Mouse (Mus musculus): Measurements from ENCODE around the gene St8sia1.

The St8sia1 gene

GRCm38 (mm10) chr6:142979665-142980660 lies 15.7 kb upstream of the St8sia1 start:
- in situ Hi-C loops (cut with MboI, MseI), result loop anchor here (10.0 kb wide), 1 partner anchor 215 kb away; no protein-coding TSS in a partner anchor

DNA sequence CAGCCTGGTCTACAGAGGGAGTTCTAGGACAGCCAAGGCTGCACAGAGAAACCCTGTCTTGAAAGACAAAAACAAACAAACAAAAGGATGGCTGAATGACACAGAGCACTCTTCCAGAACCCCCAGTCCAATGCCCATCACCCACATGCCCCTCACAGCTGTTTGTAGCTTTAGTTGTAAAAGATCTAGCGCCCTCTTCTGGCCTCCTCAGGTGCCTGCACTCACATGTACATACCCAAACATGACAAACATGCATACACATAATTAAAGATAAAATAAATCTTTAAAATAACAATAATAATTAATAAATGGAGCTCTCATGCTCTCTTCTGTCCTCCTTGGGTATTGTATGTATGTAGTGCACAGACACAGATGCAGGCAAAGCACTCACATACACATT lies 13.0 kb upstream of the St8sia1 start:
- in situ Hi-C loops (cut with MboI, MseI), result loop anchor here (10.0 kb wide), 1 partner anchor 212 kb away; no protein-coding TSS in a partner anchor

GRCm38 (mm10) chr6:142973289-142973688 lies 9.0 kb upstream of the St8sia1 start:
- in situ Hi-C loops (cut with MboI, MseI), result loop anchor here (10.0 kb wide), 1 partner anchor 208 kb away; no protein-coding TSS in a partner anchor

DNA sequence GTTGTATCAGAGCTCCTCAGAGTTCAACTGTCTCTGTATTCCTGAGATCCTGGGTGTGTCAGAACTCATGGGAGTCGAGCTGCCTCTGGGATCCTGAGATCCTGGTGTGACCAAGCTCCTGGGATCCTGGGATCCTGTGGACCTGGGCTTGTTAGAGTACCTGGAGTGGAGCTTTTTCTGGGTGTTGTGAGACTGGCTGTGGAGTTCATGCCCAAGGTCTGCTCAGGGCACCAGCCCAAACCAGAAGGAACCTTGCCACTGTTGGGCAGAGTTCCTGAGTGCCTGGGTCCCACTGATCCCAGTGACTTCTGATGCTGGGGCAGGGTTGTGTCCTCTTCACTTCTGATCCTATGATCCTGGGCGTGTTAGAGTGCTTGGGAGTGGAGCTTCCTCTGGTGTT lies 8.0 kb upstream of the St8sia1 start:
- in situ Hi-C loops (cut with MboI, MseI), result loop anchor here (10.0 kb wide), 1 partner anchor 207 kb away; no protein-coding TSS in a partner anchor

- in situ Hi-C loops (cut with MboI, MseI), result no loop called here
Observed at GRCm38 (mm10) chr6:142967407-142967806, 3.2 kb upstream of the St8sia1 start.

DNA sequence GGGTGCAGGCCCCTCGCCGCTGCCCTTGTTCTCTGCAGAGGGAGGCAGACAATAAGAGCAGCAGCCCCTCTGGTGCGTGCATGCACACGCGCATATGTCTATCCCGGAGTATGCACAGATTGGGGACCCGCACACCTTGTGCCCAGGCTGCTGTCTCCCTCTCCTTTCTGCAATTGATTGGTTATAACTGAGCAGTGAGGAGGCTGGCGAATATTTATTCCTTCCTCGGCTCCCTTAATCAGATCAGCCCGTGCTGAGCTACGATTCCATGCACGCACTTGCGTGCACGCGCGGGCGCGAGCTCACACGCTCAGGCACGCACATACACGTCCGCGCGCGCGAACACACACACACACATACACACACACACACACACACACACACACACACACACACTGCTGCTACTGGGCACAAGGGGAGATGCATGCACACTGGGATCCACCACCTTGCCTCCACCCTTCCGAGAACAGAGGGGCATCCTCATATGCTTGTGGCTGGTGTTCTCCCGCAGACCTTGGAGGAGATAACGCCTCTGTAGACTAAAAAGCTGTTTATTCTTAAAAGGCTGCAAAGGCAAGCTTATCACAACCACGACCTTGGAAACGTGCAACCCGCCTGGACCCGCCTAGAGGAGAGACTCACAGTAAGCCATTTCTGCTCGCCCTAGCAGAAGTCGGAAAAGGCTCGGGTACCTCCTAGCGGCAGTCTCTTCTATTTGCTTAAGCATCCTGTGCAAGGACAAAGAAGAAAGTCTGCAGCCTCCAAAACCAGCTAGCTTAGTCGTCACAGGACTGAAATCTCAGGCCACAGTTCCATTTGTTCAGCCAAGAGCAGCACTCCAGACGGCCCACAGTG lies 506 bp upstream of the St8sia1 start:
- in situ Hi-C loops (cut with MboI, MseI), result no loop called here

- in situ Hi-C loops (cut with MboI, MseI), result no loop called here
Observed at GRCm38 (mm10) chr6:142963480-142964075, 674 bp downstream of the St8sia1 start.

DNA sequence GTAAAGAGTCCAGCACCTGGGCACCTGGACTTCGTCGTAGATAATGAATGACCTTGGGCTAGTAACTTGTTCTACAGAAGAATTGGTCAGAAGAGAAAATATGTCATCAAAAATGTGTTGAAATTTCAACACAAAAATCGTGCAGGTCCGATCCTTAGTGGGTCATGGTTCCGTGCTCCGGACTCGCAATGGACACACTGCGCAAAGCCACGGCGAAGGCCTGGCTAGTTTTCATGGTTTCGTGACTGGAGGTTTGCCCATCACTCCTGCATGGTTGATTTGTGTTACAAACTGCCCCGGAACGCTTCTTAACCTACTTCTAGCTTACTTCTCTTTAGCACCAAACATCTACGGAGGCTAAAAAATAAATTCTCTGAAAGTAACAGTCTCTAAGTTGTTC lies 1.4 kb downstream of the St8sia1 start:
- in situ Hi-C loops (cut with MboI, MseI), result no loop called here

GRCm38 (mm10) chr6:142962476-142962875 lies 1.8 kb downstream of the St8sia1 start:
- in situ Hi-C loops (cut with MboI, MseI), result no loop called here

DNA sequence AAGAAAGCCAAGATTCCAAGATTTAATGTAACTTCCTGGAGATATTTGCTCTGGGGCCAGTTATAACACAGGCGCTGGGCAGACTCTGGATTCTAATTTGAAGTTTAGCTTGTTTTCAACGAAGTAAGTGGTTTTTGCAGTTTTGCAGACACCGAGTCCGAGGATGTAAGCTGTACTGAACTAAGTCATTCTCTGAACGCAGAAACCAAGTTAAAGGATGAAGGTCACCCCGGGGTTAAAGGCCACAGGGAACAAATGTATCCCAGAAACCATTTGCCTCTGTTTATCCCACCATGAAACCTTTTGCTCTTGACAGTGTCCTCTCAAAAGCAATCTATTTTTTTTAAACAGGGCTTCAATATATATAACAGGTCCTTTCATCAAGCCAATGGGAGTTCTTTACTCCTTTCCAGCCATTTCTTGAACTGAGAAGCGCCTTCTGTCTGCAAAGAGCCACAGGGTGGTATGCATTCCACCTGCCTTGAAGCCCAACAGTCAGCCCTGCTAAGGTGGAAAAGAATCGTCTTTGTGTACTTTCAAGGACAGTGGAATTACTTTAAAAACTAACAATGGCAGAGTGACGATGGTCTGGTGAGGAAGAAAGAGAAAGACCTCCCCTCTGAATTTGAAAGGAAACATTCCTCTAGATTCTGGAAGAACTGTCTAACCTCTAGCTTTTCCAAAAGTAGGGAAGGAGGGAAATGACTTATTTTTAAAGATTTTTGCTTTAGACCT lies 2.4 kb downstream of the St8sia1 start:
- in situ Hi-C loops (cut with MboI, MseI), result no loop called here

DNA sequence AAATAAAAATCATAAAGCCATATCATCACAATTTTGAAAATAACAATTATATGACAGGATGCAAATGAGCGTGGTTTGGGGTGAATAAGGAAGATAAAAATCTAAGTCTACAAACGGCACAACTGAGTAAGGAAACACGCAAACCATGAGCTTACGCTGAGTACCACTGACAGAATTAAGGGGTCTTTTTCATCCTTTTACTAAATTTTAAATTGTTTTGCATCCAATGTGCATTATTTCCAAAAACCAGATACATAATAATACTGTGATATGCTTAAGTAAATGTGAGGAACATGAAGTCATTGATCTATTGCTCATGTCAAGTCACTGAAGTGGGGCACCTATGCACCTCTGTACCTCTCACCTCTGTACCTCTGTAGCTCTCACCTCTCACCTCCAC lies 7.7 kb downstream of the St8sia1 start:
- in situ Hi-C loops (cut with MboI, MseI), result loop anchor here (5.0 kb wide), 1 partner anchor 79 kb away; no protein-coding TSS in a partner anchor

DNA sequence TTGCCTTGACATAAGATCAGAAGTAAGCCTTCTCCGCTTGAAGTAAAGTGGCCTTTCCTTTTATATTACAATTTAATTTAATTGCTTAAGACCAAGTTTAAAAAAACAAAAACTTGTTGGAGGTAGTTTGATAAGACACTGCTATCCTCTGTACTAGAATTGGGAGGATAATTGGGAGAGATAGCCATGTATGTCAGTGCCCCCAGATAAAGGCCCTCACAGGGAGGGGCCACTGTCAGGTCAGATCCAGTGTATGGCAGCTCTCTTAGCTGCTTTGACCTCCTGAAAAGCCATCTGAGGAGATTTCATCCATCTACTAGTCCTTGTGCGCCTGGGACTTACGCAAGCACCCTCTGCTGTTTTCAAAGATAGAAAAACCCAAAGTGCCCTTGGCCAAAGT lies 9.0 kb downstream of the St8sia1 start:
- in situ Hi-C loops (cut with MboI, MseI), result loop anchor here (5.0 kb wide), 1 partner anchor 78 kb away; no protein-coding TSS in a partner anchor

GRCm38 (mm10) chr6:142953189-142953588 lies 11.1 kb downstream of the St8sia1 start:
- in situ Hi-C loops (cut with MboI, MseI), result loop anchor here (5.0 kb wide), 1 partner anchor 41 kb away; no protein-coding TSS in a partner anchor

- in situ Hi-C loops (cut with MboI, MseI), result loop anchor here (5.0 kb wide), 1 partner anchor 40 kb away; no protein-coding TSS in a partner anchor
Observed at GRCm38 (mm10) chr6:142952361-142952954, 11.8 kb downstream of the St8sia1 start.

DNA sequence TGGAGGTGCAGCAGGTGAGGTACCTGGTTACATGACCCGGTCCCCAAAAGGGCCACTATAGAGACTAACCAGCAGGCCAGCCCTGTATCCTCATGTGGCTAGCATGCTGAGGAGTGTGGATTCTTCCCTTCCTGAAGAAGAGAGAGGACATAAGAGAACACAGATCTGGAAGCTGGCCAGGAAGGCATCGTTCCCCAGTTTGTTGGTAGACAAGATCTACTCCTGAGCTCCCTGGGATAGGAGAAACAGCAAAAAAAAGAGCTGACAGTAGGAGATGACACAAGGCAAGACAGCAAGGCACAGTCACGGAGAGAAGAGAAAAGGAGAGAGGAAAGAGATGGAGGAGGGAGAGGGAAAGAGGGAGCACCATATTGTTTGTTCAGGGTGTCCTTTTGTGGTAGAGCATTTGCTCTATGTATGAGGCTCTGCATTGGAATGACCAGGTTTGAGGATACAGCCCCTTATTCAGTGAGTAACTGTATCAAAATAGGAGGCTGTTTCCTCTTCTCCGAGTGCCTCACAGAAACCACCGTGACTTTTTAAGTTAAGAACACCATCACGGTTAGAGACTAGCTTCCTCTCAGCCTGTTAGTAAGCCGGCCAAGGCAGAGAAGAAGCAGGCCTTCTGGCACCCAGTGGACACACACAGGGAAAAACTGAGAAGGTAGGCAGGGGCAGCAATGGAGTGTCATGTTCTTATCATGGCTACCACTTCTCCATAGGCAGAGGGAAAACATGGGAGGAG lies 12.5 kb downstream of the St8sia1 start:
- in situ Hi-C loops (cut with MboI, MseI), result loop anchor here (5.0 kb wide), 1 partner anchor 39 kb away; no protein-coding TSS in a partner anchor

DNA sequence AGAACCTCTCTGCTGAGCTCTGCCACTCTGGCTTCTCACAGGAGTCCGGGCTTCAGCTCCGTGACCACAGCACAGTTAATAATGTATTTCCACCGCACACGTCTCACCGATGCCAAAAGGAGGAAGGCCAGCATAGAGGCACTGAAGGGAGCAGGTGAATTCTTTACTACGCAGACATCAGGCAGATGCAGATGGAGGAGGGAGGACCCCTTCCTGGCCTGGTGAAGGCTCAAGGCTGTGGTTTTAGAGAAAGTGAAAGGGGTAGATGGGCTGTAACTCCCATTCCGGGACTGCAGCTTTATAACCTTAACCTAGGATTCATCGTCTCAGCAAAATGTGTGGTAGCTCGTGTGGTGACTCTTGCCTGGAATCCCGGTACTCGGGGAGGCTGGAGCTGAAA lies 13.9 kb downstream of the St8sia1 start:
- in situ Hi-C loops (cut with MboI, MseI), result loop anchor here (5.0 kb wide), 1 partner anchor 38 kb away; no protein-coding TSS in a partner anchor

- in situ Hi-C loops (cut with MboI, MseI), result no loop called here
Observed at GRCm38 (mm10) chr6:142948955-142949357, 15.3 kb downstream of the St8sia1 start.

- in situ Hi-C loops (cut with MboI, MseI), result no loop called here
Observed at GRCm38 (mm10) chr6:142947029-142947428, 17.2 kb downstream of the St8sia1 start.

Data from regulatory T cell (primary cell).